Mouse (Mus musculus): ENCODE data around the gene Rfx2. TPM values are rescaled to one million over a fixed set of nuclear protein-coding genes. Genes with fewer than 3 reads are reported as not detected.

Gene Rfx2
- total RNA-seq, 2 experiments from 2014 or later, result 3.0 to 4.2 TPM

GRCm38 (mm10) chr17:56754271-56755185 is 76.3 kb downstream of the Rfx2 start:
- no peak for DNase-seq (ENCODE audit: low spot score in 2 of 2)

- DNase-seq (ENCODE audit: low spot score in 2 of 2), result no peak
Measured at GRCm38 (mm10) chr17:56753452-56753851, 77.4 kb downstream of the Rfx2 start.

- DNase-seq (ENCODE audit: low spot score in 2 of 2), result no peak
Measured at GRCm38 (mm10) chr17:56751404-56752072, 79.3 kb downstream of the Rfx2 start.

- DNase-seq (ENCODE audit: low spot score in 2 of 2), result no peak
Measured at GRCm38 (mm10) chr17:56744173-56744572, 86.6 kb downstream of the Rfx2 start.

GRCm38 (mm10) chr17:56740788-56741160 is 90.0 kb downstream of the Rfx2 start:
- no peak for DNase-seq (ENCODE audit: low spot score in 2 of 2)

GRCm38 (mm10) chr17:56740118-56740787 is 90.6 kb downstream of the Rfx2 start:
- DNase-seq (ENCODE audit: low spot score in 2 of 2), result no peak

- no peak for DNase-seq (ENCODE audit: low spot score in 2 of 2)
Measured at GRCm38 (mm10) chr17:56738221-56738620, 92.6 kb downstream of the Rfx2 start.

GRCm38 (mm10) chr17:56736534-56736933 is 94.3 kb downstream of the Rfx2 start:
- no peak for DNase-seq (ENCODE audit: low spot score in 2 of 2)

- no peak for DNase-seq (ENCODE audit: low spot score in 2 of 2)
Measured at GRCm38 (mm10) chr17:56729656-56730055, 101.2 kb downstream of the Rfx2 start.

GRCm38 (mm10) chr17:56729151-56729550 is 101.7 kb downstream of the Rfx2 start:
- no peak for DNase-seq (ENCODE audit: low spot score in 2 of 2)

GRCm38 (mm10) chr17:56728117-56728516 is 102.7 kb downstream of the Rfx2 start:
- DNase-seq (ENCODE audit: low spot score in 2 of 2), result no peak

- DNase-seq (ENCODE audit: low spot score in 2 of 2), result no peak
Measured at GRCm38 (mm10) chr17:56727659-56728058, 103.2 kb downstream of the Rfx2 start.

- DNase-seq (ENCODE audit: low spot score in 2 of 2), result no peak
Measured at GRCm38 (mm10) chr17:56727029-56727649, 103.7 kb downstream of the Rfx2 start.

Other genes with a start within 250 kb of the Rfx2 start
- gene Safb2, start 246.4 kb downstream of the Rfx2 start, total RNA-seq (2021), result 100 to 1,000 TPM; 127 TPM
- 100 to 1,000 TPM; 131 to 147 TPM for gene Safb, start 246.2 kb downstream of the Rfx2 start, total RNA-seq (2021)
- gene 2410015M20Rik, start 221.2 kb downstream of the Rfx2 start, total RNA-seq (2021), result 100 to 1,000 TPM; 151 to 160 TPM
- gene Rpl36, start 217.6 kb downstream of the Rfx2 start, total RNA-seq (2021), result 100 to 1,000 TPM; 403 to 409 TPM
- gene Lonp1, start 204.1 kb downstream of the Rfx2 start, total RNA-seq (2021), result 10 to 100 TPM; 65.4 to 68.3 TPM
- under 1 TPM; 0.48 to 0.86 TPM for gene Catsperd, start 202.9 kb downstream of the Rfx2 start, total RNA-seq (2021)
- gene Ranbp3, start 157.7 kb downstream of the Rfx2 start, total RNA-seq (2021), result 10 to 100 TPM; 83.9 to 85.3 TPM
- gene Ndufa11, start 113.2 kb downstream of the Rfx2 start, total RNA-seq (2021), result 100 to 1,000 TPM; 220 to 270 TPM
- gene Vmac, start 113.0 kb downstream of the Rfx2 start, total RNA-seq (2021), result 10 to 100 TPM; 10.4 to 12.5 TPM
- 1 to 10 TPM; 2.1 to 3.0 TPM for gene Nrtn, start 73.5 kb downstream of the Rfx2 start, total RNA-seq (2021)
- gene Dus3l, start 66.3 kb downstream of the Rfx2 start, total RNA-seq (2021), result 10 to 100 TPM; 60.9 to 66.3 TPM
- gene Prr22, start 60.8 kb downstream of the Rfx2 start, total RNA-seq (2021), result under 1 TPM; 0.35 to 0.57 TPM
- gene Acsbg2, start 43.4 kb upstream of the Rfx2 start, total RNA-seq (2021), result not detected
- gene 1700061G19Rik, start 44.5 kb upstream of the Rfx2 start, total RNA-seq (2021), result under 1 TPM; 0.24 to 0.28 TPM
- gene Mllt1, start 104.4 kb upstream of the Rfx2 start, total RNA-seq (2021), result 10 to 100 TPM; 59.6 to 64.8 TPM
- not detected for gene Acer1, start 151.1 kb upstream of the Rfx2 start, total RNA-seq (2021)
- 10 to 100 TPM; 56.1 to 58.3 TPM for gene Clpp, start 159.3 kb upstream of the Rfx2 start, total RNA-seq (2021)
- 10 to 100 TPM; 18.2 to 22.3 TPM for gene Alkbh7, start 166.3 kb upstream of the Rfx2 start, total RNA-seq (2021)
- gene Pspn, start 169.0 kb upstream of the Rfx2 start, total RNA-seq (2021), result not detected
- gene Gtf2f1, start 180.3 kb upstream of the Rfx2 start, total RNA-seq (2021), result 10 to 100 TPM; 51.0 to 56.0 TPM
- gene Gm17949, start 180.5 kb upstream of the Rfx2 start, total RNA-seq (2021), result under 1 TPM in 1 of 2 experiments, not detected in 1; 0.28 TPM
- gene Khsrp, start 200.5 kb upstream of the Rfx2 start, total RNA-seq (2021), result 100 to 1,000 TPM; 104 to 111 TPM
- gene Slc25a41, start 210.6 kb upstream of the Rfx2 start, total RNA-seq (2021), result not detected
- 1 to 10 TPM in 1 of 2 experiments, under 1 TPM in 1; 0.79 to 1.6 TPM for gene Crb3, start 228.1 kb upstream of the Rfx2 start, total RNA-seq (2021)
- 100 to 1,000 TPM; 338 to 358 TPM for gene Slc25a23, start 228.8 kb upstream of the Rfx2 start, total RNA-seq (2021)
- 1 to 10 TPM; 1.4 to 2.9 TPM for gene Dennd1c, start 247.5 kb upstream of the Rfx2 start, total RNA-seq (2021)